Mouse (Mus musculus) testis, adult 2 months (tissue): ENCODE measurements at regions not wholly inside any gene's neighbourhood (a gene's known extent, or its start where the extent isn't known, plus 50 kb on each side); places are given as distances from the start of the nearest gene placed in this dataset.

Experiments
- CTCF ChIP-seq: fragments of 200-500 bp; IDR thresholded peaks from 2 replicates; pipeline ENCODE4 v1.5.1; 2012; ENCODE audit warnings: low read depth, mild to moderate bottlenecking, inconsistent platforms, low read length, moderate library complexity; ENCODE audit not compliant: control insufficient read depth, insufficient read depth, insufficient replicate concordance
- POLR2A ChIP-seq: fragments of 200-500 bp; IDR thresholded peaks from 2 replicates; pipeline ENCODE4 v1.6.1; 2012; ENCODE audit warnings: low read depth, mild to moderate bottlenecking, inconsistent platforms, low read length, moderate library complexity; ENCODE audit not compliant: control insufficient read depth

DNA sequence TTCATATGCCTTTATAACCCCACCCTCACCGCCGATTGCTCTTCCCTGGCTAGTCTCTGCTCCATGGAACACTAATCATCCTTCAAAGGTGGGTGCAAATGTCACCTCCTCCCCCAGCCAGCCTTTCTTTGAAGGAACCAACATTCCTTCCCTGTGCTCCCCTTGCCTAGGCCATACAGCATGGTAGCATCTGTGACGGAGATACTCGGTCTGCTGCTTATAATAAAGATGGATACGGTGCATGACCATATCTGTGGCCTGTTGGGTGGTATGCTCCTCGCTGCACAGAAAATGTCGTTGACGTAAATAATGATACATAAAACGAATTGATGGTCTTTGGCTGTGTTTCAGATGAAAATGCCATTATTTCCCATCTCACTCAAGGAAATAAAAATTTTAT is 386.4 kb upstream of the Prickle1 start:
- TF ChIP-seq CTCF (no peak), POLR2A (no peak)
